Mouse (Mus musculus): ENCODE data around the gene Aebp1.
A peak's percentile ranks its signal among the peaks of the same experiment; 100 is the strongest.

Gene Aebp1

DNA sequence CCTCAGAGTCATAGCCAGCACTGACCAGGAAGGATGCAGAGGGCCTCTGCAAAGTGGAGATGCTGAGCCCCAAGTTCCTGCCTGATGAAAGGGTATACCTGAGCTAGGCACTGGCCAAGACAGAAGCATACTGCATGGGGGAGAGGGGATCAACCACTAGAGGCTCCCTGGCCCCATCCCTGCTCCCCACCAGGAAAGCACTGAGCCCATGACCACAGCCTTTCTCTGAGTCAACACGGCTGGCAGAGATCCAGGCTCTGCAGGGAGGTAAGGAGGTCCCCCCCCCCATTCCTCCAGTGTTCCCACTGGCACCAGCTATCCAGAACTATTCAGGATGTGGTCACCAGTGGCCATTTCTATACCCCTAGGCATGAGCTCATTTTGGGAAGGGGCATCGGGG is 12.4 kb upstream of the Aebp1 start:
- Histone ChIP-seq H3K9me3 (ENCODE audit: low read length) (peaks cover 20% of the 10 kb centered on the region), H3K4me3 (replicated peaks; ENCODE audit: low read length) (no peak overlapping the region), H3K36me3 (ENCODE audit: insufficient read depth, low read length) (no peaks in the 10 kb centered on the region), H3K27me3 (ENCODE audit: insufficient read depth, low read length) (no peaks in the 10 kb centered on the region), H3K4me1 (replicated peaks; ENCODE audit: low read depth, low read length) (peaks cover 34% of the 10 kb centered on the region)
- TF ChIP-seq CTCF (conservative IDR thresholded peaks at IDR 0.05; ENCODE audit: low read length), result no peak
- TF ChIP-seq NANOG (IDR thresholded peaks at IDR 0.05; ENCODE audit: borderline replicate concordance, low read length), result no peak

DNA sequence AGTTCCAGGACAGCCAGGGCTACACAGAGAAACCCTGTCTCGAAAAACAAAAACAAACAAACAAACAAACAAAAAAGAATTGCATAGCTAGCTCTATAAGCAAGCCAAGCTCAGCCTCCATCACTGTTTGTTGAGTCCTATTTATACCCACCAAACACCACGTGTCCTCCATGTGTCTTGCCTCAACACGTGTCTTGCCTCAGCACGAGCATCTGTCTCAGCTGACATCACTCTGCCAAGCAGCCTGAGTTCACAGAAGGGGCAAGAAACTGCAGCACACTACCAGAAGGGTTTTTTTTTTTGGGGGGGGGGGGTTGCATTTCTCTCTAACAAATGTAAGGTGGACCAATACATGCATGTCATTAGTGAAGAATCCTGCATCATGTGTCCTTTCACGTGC is 11.3 kb upstream of the Aebp1 start:
- H3K4me1 ChIP-seq (replicated peaks; ENCODE audit: low read depth, low read length), result peaks cover 46% of the 10 kb centered on the region
- H3K4me3 ChIP-seq (replicated peaks; ENCODE audit: low read length), result no peak overlapping the region
- TF ChIP-seq NANOG (IDR thresholded peaks at IDR 0.05; ENCODE audit: borderline replicate concordance, low read length) (no peak), CTCF (conservative IDR thresholded peaks at IDR 0.05; ENCODE audit: low read length) (no peak), POU5F1 (IDR thresholded peaks at IDR 0.05; ENCODE audit: borderline replicate concordance, low read length) (no peak)
- no peaks in the 10 kb centered on the region for H3K27me3 ChIP-seq (ENCODE audit: insufficient read depth, low read length)
- peaks cover 16% of the 10 kb centered on the region for H3K9me3 ChIP-seq (ENCODE audit: low read length)
- no peaks in the 10 kb centered on the region for H3K36me3 ChIP-seq (ENCODE audit: insufficient read depth, low read length)

DNA sequence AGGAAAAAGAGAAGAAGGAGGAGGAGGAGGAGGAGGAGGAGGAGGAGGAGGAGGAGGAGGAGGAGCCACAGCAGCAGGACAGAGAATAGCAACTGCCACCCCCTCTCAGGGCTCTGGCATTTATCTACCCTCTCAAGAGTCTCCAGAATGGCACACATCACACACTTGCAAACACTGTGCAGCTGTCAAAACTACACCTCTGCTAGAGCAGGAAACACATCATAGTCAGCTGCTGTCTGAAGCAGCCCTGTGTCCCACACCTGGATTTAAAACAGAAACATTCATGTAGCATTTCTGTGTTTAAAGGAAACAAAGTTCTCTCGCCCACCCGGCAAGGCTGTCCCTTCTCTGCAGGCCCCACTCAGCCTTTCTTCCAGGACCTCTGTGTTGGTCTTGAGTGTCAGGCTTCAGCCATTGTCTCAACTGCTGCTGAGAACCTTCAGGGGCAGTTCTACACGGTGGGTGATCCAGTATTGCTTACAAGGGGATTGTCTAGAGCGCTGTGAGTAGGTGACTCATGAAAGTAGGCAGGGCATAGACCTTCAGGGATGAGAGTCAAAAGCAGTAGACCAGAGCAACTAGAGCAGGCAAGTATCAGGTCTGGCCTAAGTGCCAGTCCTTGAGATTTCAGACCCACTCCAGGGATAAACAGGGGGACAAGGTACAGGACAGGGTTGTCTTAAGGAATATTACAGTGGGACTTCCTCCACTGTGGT is 10.6 kb upstream of the Aebp1 start:
- Histone ChIP-seq H3K4me3 (replicated peaks; ENCODE audit: low read length) (no peak overlapping the region), H3K36me3 (ENCODE audit: insufficient read depth, low read length) (no peaks in the 10 kb centered on the region), H3K4me1 (replicated peaks; ENCODE audit: low read depth, low read length) (peaks cover 53% of the 10 kb centered on the region), H3K27me3 (ENCODE audit: insufficient read depth, low read length) (no peaks in the 10 kb centered on the region), H3K9me3 (ENCODE audit: low read length) (peaks cover 13% of the 10 kb centered on the region)
- TF ChIP-seq CTCF (conservative IDR thresholded peaks at IDR 0.05; ENCODE audit: low read length), result no peak
- no peak for TF ChIP-seq POU5F1 (IDR thresholded peaks at IDR 0.05; ENCODE audit: borderline replicate concordance, low read length)
- no peak for TF ChIP-seq NANOG (IDR thresholded peaks at IDR 0.05; ENCODE audit: borderline replicate concordance, low read length)

DNA sequence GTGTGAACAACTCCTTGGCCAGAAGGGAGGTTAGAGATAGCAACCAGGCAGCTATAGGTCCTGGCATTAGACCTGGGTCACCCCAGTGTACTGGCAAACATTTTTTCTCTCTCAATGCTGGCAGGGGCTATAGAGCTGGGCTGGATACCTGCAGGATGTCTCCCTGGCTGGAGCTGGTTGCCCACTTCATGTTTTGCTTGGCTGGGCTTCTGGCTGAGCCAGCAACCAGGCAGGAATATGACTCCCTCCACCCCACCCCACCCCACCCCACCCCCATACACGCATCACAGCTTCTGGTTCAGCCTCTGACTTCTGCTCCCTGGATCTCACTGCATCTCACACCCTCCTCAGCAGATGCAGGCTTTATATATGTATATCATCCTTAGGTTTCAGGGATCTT is 9.4 kb upstream of the Aebp1 start:
- H3K36me3 ChIP-seq (ENCODE audit: insufficient read depth, low read length), result no peaks in the 10 kb centered on the region
- H3K4me1 ChIP-seq (replicated peaks; ENCODE audit: low read depth, low read length), result peaks cover 61% of the 10 kb centered on the region
- no peak overlapping the region for H3K4me3 ChIP-seq (replicated peaks; ENCODE audit: low read length)
- peaks cover 2% of the 10 kb centered on the region for H3K9me3 ChIP-seq (ENCODE audit: low read length)
- no peaks in the 10 kb centered on the region for H3K27me3 ChIP-seq (ENCODE audit: insufficient read depth, low read length)
- TF ChIP-seq CTCF (conservative IDR thresholded peaks at IDR 0.05; ENCODE audit: low read length) (no peak), NANOG (IDR thresholded peaks at IDR 0.05; ENCODE audit: borderline replicate concordance, low read length) (no peak), POU5F1 (IDR thresholded peaks at IDR 0.05; ENCODE audit: borderline replicate concordance, low read length) (no peak)

DNA sequence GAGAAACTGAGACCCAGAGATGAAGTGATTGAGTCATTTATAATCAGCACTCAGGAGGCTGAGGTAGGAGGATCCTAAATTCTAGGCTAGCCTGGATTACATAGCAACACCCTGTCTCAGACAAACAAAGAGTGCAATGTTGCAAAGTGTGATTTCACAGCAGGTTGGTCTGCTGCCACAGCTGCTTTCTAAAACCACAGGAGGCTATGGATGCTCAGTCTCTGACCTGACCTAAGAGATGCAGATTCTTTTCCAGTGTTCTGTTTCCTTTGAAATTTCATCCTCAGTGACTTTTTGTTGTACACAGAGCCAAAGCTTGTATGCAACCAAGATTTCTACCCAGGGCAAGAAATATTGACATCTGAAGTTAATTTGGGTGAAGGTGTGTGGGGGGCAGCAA is 6.3 kb upstream of the Aebp1 start:
- H3K36me3 ChIP-seq (ENCODE audit: insufficient read depth, low read length), result no peaks in the 10 kb centered on the region
- H3K27me3 ChIP-seq (ENCODE audit: insufficient read depth, low read length), result peaks cover 14% of the 10 kb centered on the region
- 0 out of 2 replicates have a peak overlapping the region, but pooled peaks have one; percentile 23 for H3K4me3 ChIP-seq (replicated peaks; ENCODE audit: low read length)
- no peaks in the 10 kb centered on the region for H3K9me3 ChIP-seq (ENCODE audit: low read length)
- TF ChIP-seq NANOG (IDR thresholded peaks at IDR 0.05; ENCODE audit: borderline replicate concordance, low read length), result peak; percentile 52; the same call in 1 of the 2 replicates
- no peak for TF ChIP-seq CTCF (conservative IDR thresholded peaks at IDR 0.05; ENCODE audit: low read length)
- H3K4me1 ChIP-seq (replicated peaks; ENCODE audit: low read depth, low read length), result peaks cover 43% of the 10 kb centered on the region

DNA sequence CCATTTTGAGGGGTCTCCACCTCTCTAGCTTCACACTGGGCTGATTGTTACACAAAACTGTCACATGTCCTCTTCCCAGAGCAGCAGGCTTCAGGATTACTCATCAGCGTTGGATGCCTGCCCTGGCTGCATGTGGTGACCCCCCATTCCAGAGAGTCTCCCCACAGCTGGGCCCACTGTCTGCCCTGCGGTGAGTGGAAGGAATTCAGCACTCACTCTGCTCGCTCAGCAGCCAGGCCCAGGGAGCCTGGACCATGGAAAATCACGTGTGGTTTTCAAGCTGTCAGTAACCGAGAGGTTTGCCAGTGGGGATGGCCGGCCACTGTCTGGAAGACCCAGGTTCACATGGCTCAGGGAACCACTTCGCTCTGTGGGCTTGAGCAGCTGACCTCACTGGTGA is 5.8 kb upstream of the Aebp1 start:
- Histone ChIP-seq H3K36me3 (ENCODE audit: insufficient read depth, low read length) (no peaks in the 10 kb centered on the region), H3K4me1 (replicated peaks; ENCODE audit: low read depth, low read length) (peaks cover 47% of the 10 kb centered on the region), H3K4me3 (replicated peaks; ENCODE audit: low read length) (peak overlapping the region; percentile 23; the same call in 1 of the 2 replicates), H3K27me3 (ENCODE audit: insufficient read depth, low read length) (peaks cover 19% of the 10 kb centered on the region), H3K9me3 (ENCODE audit: low read length) (no peaks in the 10 kb centered on the region)
- no peak for TF ChIP-seq NANOG (IDR thresholded peaks at IDR 0.05; ENCODE audit: borderline replicate concordance, low read length)
- TF ChIP-seq POU5F1 (IDR thresholded peaks at IDR 0.05; ENCODE audit: borderline replicate concordance, low read length), result no peak
- TF ChIP-seq CTCF (conservative IDR thresholded peaks at IDR 0.05; ENCODE audit: low read length), result no peak

DNA sequence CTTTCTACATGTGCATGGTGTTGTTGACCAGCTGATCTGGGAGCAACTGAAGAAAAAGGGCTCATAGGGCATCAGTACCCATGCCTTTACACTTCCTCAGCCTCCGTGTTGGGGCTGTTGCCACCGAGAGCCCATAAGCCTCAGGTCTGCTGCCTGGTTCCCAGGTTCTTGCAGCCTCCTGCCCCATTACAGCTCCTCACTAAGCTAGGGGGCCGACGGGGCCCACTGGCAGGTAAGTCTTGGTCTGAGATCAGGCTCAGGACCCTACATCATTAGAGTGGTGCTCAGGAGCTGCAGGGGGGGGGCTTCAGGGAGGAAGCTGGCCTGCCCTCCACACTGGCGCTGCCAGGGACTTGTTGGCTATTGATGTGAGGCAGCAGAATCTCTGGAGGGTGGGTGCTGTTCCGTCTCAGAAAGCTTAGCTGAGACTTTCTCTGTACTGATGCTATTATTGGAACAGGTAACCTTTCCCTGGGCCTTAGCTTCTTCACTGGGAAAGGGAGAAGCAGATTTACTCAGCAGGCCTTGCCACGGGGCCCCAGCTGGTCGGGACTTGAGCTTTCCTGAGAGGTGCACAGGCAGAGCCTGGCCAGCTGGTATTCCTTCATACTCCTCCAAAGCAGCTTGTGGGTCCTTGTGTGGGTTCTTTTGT is 5.1 kb upstream of the Aebp1 start:
- Histone ChIP-seq H3K27me3 (ENCODE audit: insufficient read depth, low read length) (peaks cover 26% of the 10 kb centered on the region), H3K9me3 (ENCODE audit: low read length) (no peaks in the 10 kb centered on the region), H3K4me3 (replicated peaks; ENCODE audit: low read length) (0 out of 2 replicates have a peak overlapping the region, but pooled peaks have one; percentile 23), H3K36me3 (ENCODE audit: insufficient read depth, low read length) (no peaks in the 10 kb centered on the region), H3K4me1 (replicated peaks; ENCODE audit: low read depth, low read length) (peaks cover 53% of the 10 kb centered on the region)
- no peak for TF ChIP-seq NANOG (IDR thresholded peaks at IDR 0.05; ENCODE audit: borderline replicate concordance, low read length)
- TF ChIP-seq CTCF (conservative IDR thresholded peaks at IDR 0.05; ENCODE audit: low read length), result no peak
- TF ChIP-seq POU5F1 (IDR thresholded peaks at IDR 0.05; ENCODE audit: borderline replicate concordance, low read length), result no peak

DNA sequence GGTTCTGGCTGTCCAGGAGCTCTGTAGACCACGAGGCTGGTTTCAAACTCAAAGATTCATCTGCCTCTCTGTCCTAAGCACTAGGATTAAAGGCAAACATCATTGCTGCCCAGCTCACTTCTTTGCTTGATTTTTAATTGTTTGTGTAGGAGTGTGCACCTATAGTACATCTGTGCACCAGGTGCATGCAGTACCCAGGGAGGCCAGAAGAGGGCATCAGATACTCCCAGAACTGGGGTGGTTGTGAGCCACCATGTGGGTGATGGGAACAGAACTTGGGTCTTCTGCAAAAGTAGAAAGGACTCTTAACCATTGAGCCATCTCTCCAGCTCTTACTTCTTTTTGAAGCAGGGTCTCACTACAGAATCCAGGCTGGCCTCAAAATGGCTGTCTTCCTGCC is 3.0 kb upstream of the Aebp1 start:
- no peaks in the 10 kb centered on the region; the same call in 1 of the 2 replicates for H3K36me3 ChIP-seq (ENCODE audit: insufficient read depth, low read length)
- no peaks in the 10 kb centered on the region for H3K9me3 ChIP-seq (ENCODE audit: low read length)
- H3K4me1 ChIP-seq (replicated peaks; ENCODE audit: low read depth, low read length), result peaks cover 57% of the 10 kb centered on the region
- peaks cover 47% of the 10 kb centered on the region for H3K27me3 ChIP-seq (ENCODE audit: insufficient read depth, low read length)
- no peak overlapping the region for H3K4me3 ChIP-seq (replicated peaks; ENCODE audit: low read length)
- peak; percentile 90 for TF ChIP-seq CTCF (conservative IDR thresholded peaks at IDR 0.05; ENCODE audit: low read length)
- TF ChIP-seq NANOG (IDR thresholded peaks at IDR 0.05; ENCODE audit: borderline replicate concordance, low read length), result no peak
- TF ChIP-seq POU5F1 (IDR thresholded peaks at IDR 0.05; ENCODE audit: borderline replicate concordance, low read length), result no peak

Measured in E14TG2a.4 (cell line).